Mouse (Mus musculus) limb, embryonic 10.5 days (tissue): ENCODE data around the gene Ganab. TPM values are rescaled to one million over a fixed set of nuclear protein-coding genes. Genes with fewer than 3 reads are reported as not detected.
"Not testable (repeated sequence)": the region's sequence is repeated elsewhere in the genome, so short reads cannot be mapped to it uniquely, and the experiment has no call there.

Experiments used
- DNase-seq: peaks from one replicate; pipeline ENCODE4 v3.0.0-alpha.2; 2017; ENCODE audit warnings: low spot score
- H3K27ac ChIP-seq: fragments of 300-500 bp; sonication (generic); 2 replicates; pipeline ENCODE4 v1.5.1; 2016; ENCODE audit warnings: mild to moderate bottlenecking
- H3K27me3 ChIP-seq: fragments of 300-500 bp; sonication (generic); 2 replicates; pipeline ENCODE4 v1.6.1; 2016; ENCODE audit warnings: low read depth, mild to moderate bottlenecking; ENCODE audit not compliant: poor library complexity, severe bottlenecking
- H3K36me3 ChIP-seq: fragments of 300-500 bp; sonication (generic); 2 replicates; pipeline ENCODE4 v1.6.1; 2016; ENCODE audit warnings: mild to moderate bottlenecking, moderate library complexity
- H3K4me1 ChIP-seq: fragments of 300-500 bp; sonication (generic); 2 replicates; pipeline ENCODE4 v1.6.1; 2016
- H3K4me3 ChIP-seq: fragments of 300-500 bp; sonication (generic); 2 replicates; pipeline ENCODE4 v1.5.1; 2016; ENCODE audit warnings: mild to moderate bottlenecking, moderate library complexity
- H3K9me3 ChIP-seq: fragments of 300-500 bp; sonication (generic); replicated peaks from 2 replicates; pipeline ENCODE4 v1.6.1; 2016; ENCODE audit warnings: mild to moderate bottlenecking
- WGBS: fragments of 180-500 bp; shearing (Covaris S2); methylation state at CpG from one replicate; pipeline ENCODE4 v1.1.7; 2016; 5-methylcytosine and 5-hydroxymethylcytosine counted together
- polyA plus RNA-seq: library from polyadenylated mRNA; unstranded; fragments of >200 nt; fragmentation: Nextera tagmentation; extraction: Ambion mirVana; gene quantifications from 2 replicates; pipeline ENCODE4 v1.2.1, GENCODE M21; 2016

Ganab gene
- polyA plus RNA-seq = 117 and 129 TPM in 2 replicates

- no peaks in the 10 kb centered on the region for H3K9me3 ChIP-seq
- peaks cover 33% of the 10 kb centered on the region for H3K4me1 ChIP-seq
- under 1% methylated on average over 53 of the region's 53 CpGs for WGBS
Observed at GRCm38 (mm10) chr19:8897865-8898495, at the start of gene Ganab. Gene Ganab (plus strand): TSS chr19:8898071.

GRCm38 (mm10) chr19:8848356-8848755, 49.5 kb upstream of the Ganab start:
- peaks cover 15% of the 10 kb centered on the region for H3K4me1 ChIP-seq
- no peaks in the 10 kb centered on the region for H3K9me3 ChIP-seq
- DNase-seq = no peak
- H3K4me3 ChIP-seq = no peak overlapping the region
- no peaks in the 10 kb centered on the region for H3K27me3 ChIP-seq
- 77% methylated on average over 5 of the region's 5 CpGs for WGBS
- H3K27ac ChIP-seq = no peak overlapping the region
- peaks cover 37% of the 10 kb centered on the region for H3K36me3 ChIP-seq

More at GRCm38 (mm10) chr19:8897865-8898495, at the start of gene Ganab:
- peaks cover 61% of the 10 kb centered on the region for H3K36me3 ChIP-seq
- H3K4me3 ChIP-seq = peak within 1 kb of the TSS; percentile 90
- peak within 1 kb of the TSS; percentile 94 for H3K27ac ChIP-seq
- no peaks in the 10 kb centered on the region for H3K27me3 ChIP-seq
- DNase-seq = peak; percentile 96

DNA sequence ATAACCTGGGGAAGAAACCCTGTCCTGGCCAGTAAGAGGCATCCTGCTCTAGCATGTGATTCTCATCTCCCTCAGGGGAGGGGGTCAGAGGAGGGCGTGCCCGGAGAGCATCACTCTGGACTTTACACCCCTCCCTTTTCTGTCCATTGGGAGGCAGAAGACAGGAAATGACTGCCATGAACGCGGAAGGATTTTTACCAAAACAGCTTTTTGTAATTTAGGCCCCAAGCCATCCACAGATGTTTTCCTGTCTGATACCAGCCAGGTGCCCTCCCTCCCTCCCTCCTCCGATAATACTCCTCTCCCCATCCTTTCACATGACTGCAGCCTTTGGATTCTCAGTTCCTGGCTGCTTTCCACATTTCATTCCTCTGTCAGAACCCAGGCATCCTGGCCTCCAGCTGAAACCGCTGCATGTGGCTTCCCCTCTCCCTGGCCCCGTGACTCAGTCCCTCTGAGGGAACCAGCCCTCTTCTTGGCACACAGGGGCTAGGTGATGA, 47.4 kb upstream of the Ganab start, which contains the start of gene Lrrn4cl:
Gene Lrrn4cl (plus strand): TSS at position 367 of the 500 bp plus-strand sequence.
- peaks cover 15% of the 10 kb centered on the region for H3K4me1 ChIP-seq
- no peak for DNase-seq
- 0 out of 2 replicates have a peak within 1 kb of the TSS, but pooled peaks have one; percentile 46 for H3K27ac ChIP-seq
- peaks cover 33% of the 10 kb centered on the region for H3K36me3 ChIP-seq
- H3K27me3 ChIP-seq = no peaks in the 10 kb centered on the region
- 28% methylated on average over 7 of the region's 7 CpGs for WGBS
- H3K9me3 ChIP-seq = no peaks in the 10 kb centered on the region
- H3K4me3 ChIP-seq = 0 out of 2 replicates have a peak within 1 kb of the TSS, but pooled peaks have one; percentile 3

- Histone ChIP-seq H3K27me3 (no peaks in the 10 kb centered on the region), H3K4me1 (peaks cover 15% of the 10 kb centered on the region)
- WGBS = 57% methylated on average over 7 of the region's 7 CpGs
Observed at GRCm38 (mm10) chr19:8851639-8852038, 46.2 kb upstream of the Ganab start.

GRCm38 (mm10) chr19:8852236-8852928, 45.5 kb upstream of the Ganab start:
- H3K27me3 ChIP-seq = no peaks in the 10 kb centered on the region
- H3K27ac ChIP-seq = 0 out of 2 replicates have a peak overlapping the region, but pooled peaks have one; percentile 27
- DNase-seq = no peak
- 54% methylated on average over 10 of the region's 10 CpGs for WGBS
- H3K36me3 ChIP-seq = peaks cover 14% of the 10 kb centered on the region
- peaks cover 15% of the 10 kb centered on the region for H3K4me1 ChIP-seq
- H3K4me3 ChIP-seq = no peak overlapping the region
- no peaks in the 10 kb centered on the region for H3K9me3 ChIP-seq

More at GRCm38 (mm10) chr19:8851639-8852038, 46.2 kb upstream of the Ganab start:
- Histone ChIP-seq H3K9me3 (no peaks in the 10 kb centered on the region), H3K36me3 (peaks cover 21% of the 10 kb centered on the region), H3K4me3 (no peak overlapping the region), H3K27ac (0 out of 2 replicates have a peak overlapping the region, but pooled peaks have one; percentile 27)
- DNase-seq = no peak

- WGBS = 91% methylated on average over 3 of the region's 3 CpGs
- DNase-seq = no peak
- H3K9me3 ChIP-seq = no peaks in the 10 kb centered on the region
- H3K36me3 ChIP-seq = peaks cover 7% of the 10 kb centered on the region; the same call in 1 of the 2 replicates
- H3K4me1 ChIP-seq = peaks cover 15% of the 10 kb centered on the region
- H3K27ac ChIP-seq = no peak overlapping the region
- H3K27me3 ChIP-seq = no peaks in the 10 kb centered on the region
- no peak overlapping the region for H3K4me3 ChIP-seq
Observed at GRCm38 (mm10) chr19:8853117-8853516, 44.8 kb upstream of the Ganab start.

- H3K27ac ChIP-seq = no peak overlapping the region
- H3K4me1 ChIP-seq = no peaks in the 10 kb centered on the region
- H3K36me3 ChIP-seq = no peaks in the 10 kb centered on the region
- H3K4me3 ChIP-seq = no peak overlapping the region
- no peaks in the 10 kb centered on the region for H3K27me3 ChIP-seq
- 43% methylated on average over 4 of the region's 4 CpGs for WGBS
- no peak for DNase-seq
- H3K9me3 ChIP-seq = no peaks in the 10 kb centered on the region
Observed at GRCm38 (mm10) chr19:8857689-8858088, 40.2 kb upstream of the Ganab start.

GRCm38 (mm10) chr19:8859018-8859417, 38.9 kb upstream of the Ganab start:
- Histone ChIP-seq H3K27me3 (no peaks in the 10 kb centered on the region), H3K4me3 (no peak overlapping the region), H3K9me3 (no peaks in the 10 kb centered on the region), H3K27ac (no peak overlapping the region), H3K36me3 (no peaks in the 10 kb centered on the region), H3K4me1 (no peaks in the 10 kb centered on the region)
- no peak for DNase-seq
- WGBS = 27% methylated on average over 1 of the region's 1 CpGs

GRCm38 (mm10) chr19:8864265-8864664, 33.6 kb upstream of the Ganab start:
- Histone ChIP-seq H3K27me3 (no peaks in the 10 kb centered on the region), H3K4me3 (no peak overlapping the region), H3K9me3 (no peaks in the 10 kb centered on the region), H3K4me1 (no peaks in the 10 kb centered on the region), H3K36me3 (no peaks in the 10 kb centered on the region), H3K27ac (no peak overlapping the region)
- no peak for DNase-seq
- WGBS = 85% methylated on average over 6 of the region's 6 CpGs

GRCm38 (mm10) chr19:8870381-8870780, 27.5 kb upstream of the Ganab start:
- H3K4me1 ChIP-seq, DNase-seq, H3K9me3 ChIP-seq, H3K27me3 ChIP-seq: not testable (repeated sequence)
- WGBS = 74% methylated on average over 3 of the region's 3 CpGs
- peak overlapping the region; percentile 96 for H3K4me3 ChIP-seq
- H3K27ac ChIP-seq = peak overlapping the region; percentile 93; the same call in 1 of the 2 replicates
- peaks cover 28% of the 10 kb centered on the region for H3K36me3 ChIP-seq

- Histone ChIP-seq H3K27ac (peak overlapping the region; percentile 93), H3K27me3 (no peaks in the 10 kb centered on the region), H3K9me3 (no peaks in the 10 kb centered on the region), H3K4me1 (peaks cover 10% of the 10 kb centered on the region), H3K4me3 (peak overlapping the region; percentile 96), H3K36me3 (peaks cover 33% of the 10 kb centered on the region)
- DNase-seq = no peak
- 64% methylated on average over 9 of the region's 9 CpGs for WGBS
Observed at GRCm38 (mm10) chr19:8870838-8871237, 27.0 kb upstream of the Ganab start.

GRCm38 (mm10) chr19:8871267-8872186, 26.3 kb upstream of the Ganab start, which contains the start of gene Ubxn1:
Gene Ubxn1 (plus strand): TSS chr19:8871496.
- WGBS = 1% methylated on average over 59 of the region's 59 CpGs
- H3K9me3 ChIP-seq = no peaks in the 10 kb centered on the region
- peak within 1 kb of the TSS; percentile 93 for H3K27ac ChIP-seq
- peaks cover 40% of the 10 kb centered on the region for H3K36me3 ChIP-seq
- H3K4me1 ChIP-seq = peaks cover 10% of the 10 kb centered on the region
- H3K27me3 ChIP-seq = no peaks in the 10 kb centered on the region
- H3K4me3 ChIP-seq = peak within 1 kb of the TSS; percentile 96
- peak; percentile 97 for DNase-seq
